Mouse (Mus musculus) neural tube, embryonic 11.5 days (tissue): ENCODE measurements around the gene Cass4. TPM values are rescaled to one million over a fixed set of nuclear protein-coding genes. Genes with fewer than 3 reads are reported as not detected.
A peak's percentile ranks its signal among the peaks of the same experiment; 100 is the strongest.

Source experiments
- ATAC-seq: fragments of 200-750 bp; cut with Nextera tagmentation; 2 replicates; pipeline ENCODE4 v1.8.0; 2017; ENCODE audit warnings: moderate number of reproducible peaks, mild to moderate bottlenecking, moderate TSS enrichment, moderate library complexity; ENCODE audit not compliant: insufficient read depth, low FRiP score, low TSS enrichment
- DNase-seq: peaks from one replicate; pipeline ENCODE4 v3.0.0-alpha.2; 2015; ENCODE audit warnings: low spot score
- H3K27ac ChIP-seq: fragments of 300-500 bp; sonication (generic); 2 replicates; pipeline ENCODE4 v1.5.1; 2014; ENCODE audit warnings: low read depth, mild to moderate bottlenecking, low read length
- H3K27me3 ChIP-seq: fragments of 300-500 bp; sonication (generic); 2 replicates; pipeline ENCODE4 v1.6.1; 2014; ENCODE audit warnings: mild to moderate bottlenecking, low read length, mixed read lengths; ENCODE audit not compliant: control insufficient read depth, insufficient read depth
- H3K36me3 ChIP-seq: fragments of 300-500 bp; sonication (generic); 2 replicates; pipeline ENCODE4 v1.6.1; 2014; ENCODE audit warnings: mild to moderate bottlenecking, low read length, moderate library complexity, mixed read lengths; ENCODE audit not compliant: control insufficient read depth, insufficient read depth
- H3K4me1 ChIP-seq: fragments of 300-500 bp; sonication (generic); 2 replicates; pipeline ENCODE4 v1.6.1; 2014; ENCODE audit warnings: low read length, mixed read lengths; ENCODE audit not compliant: control insufficient read depth, insufficient read depth
- H3K4me2 ChIP-seq: fragments of 300-500 bp; sonication (generic); 2 replicates; pipeline ENCODE4 v1.6.1; 2014; ENCODE audit warnings: low read depth, mild to moderate bottlenecking, moderate library complexity
- H3K4me3 ChIP-seq: fragments of 300-500 bp; sonication (generic); 2 replicates; pipeline ENCODE4 v1.5.1; 2014; ENCODE audit warnings: low read depth, low read length
- H3K9ac ChIP-seq: fragments of 300-500 bp; sonication (generic); 2 replicates; pipeline ENCODE4 v1.6.1; 2014; ENCODE audit warnings: mild to moderate bottlenecking, low read length
- H3K9me3 ChIP-seq: fragments of 300-500 bp; sonication (generic); 2 replicates; pipeline ENCODE4 v1.6.1; 2016; ENCODE audit warnings: low read length; ENCODE audit not compliant: control insufficient read depth
- WGBS: fragments of 180-500 bp; shearing (Covaris S2); extraction: QIAGEN DNeasy Blood & Tissue Kit; methylation state at CpG from one replicate; pipeline ENCODE4 v1.1.7; 2014; 5-methylcytosine and 5-hydroxymethylcytosine counted together
- polyA plus RNA-seq: library from polyadenylated mRNA; unstranded; fragments of >200 nt; fragmentation: Nextera tagmentation; extraction: Ambion mirVana; gene quantifications from 2 replicates; pipeline ENCODE4 v1.2.1, GENCODE M21; 2014

Cass4 gene
- polyA plus RNA-seq, 1 experiment from 2014 or later = 0.36 TPM

DNA sequence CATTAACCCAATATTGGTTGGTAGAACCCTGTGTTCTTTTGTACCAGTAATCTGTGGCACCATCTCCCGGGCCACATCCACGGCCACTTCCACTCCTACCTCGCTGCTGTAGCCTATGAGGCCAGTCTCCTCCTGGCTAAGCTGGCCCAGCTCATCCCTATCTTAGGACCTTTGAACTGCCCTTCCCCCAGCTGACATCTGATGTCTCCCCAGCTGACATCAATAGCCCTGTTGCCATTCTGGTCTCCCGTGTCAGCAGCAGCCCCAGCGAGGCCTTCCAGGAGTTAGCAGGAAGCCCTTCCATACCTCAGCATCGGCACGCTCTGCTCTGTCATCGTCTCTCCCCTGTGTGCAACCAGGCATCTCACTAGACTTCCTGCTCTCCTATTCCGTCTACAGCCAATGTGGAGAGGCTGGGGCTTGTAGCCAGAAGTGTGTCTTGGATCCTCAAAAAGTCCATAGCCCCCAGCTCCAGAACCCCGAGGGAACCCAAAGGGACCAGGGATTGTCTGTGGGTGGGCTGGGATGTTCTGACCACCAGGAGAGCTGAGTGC, 83.2 kb downstream of the Cass4 start:
- no peak overlapping the region for H3K4me2 ChIP-seq
- no peaks in the 10 kb centered on the region for H3K36me3 ChIP-seq
- 46% methylated on average over 10 of the region's 10 CpGs for WGBS
- no peak overlapping the region for H3K27ac ChIP-seq
- DNase-seq (no peak), ATAC-seq (no peak)
- no peaks in the 10 kb centered on the region for H3K9me3 ChIP-seq
- no peak overlapping the region for H3K9ac ChIP-seq
- H3K4me1 ChIP-seq = no peaks in the 10 kb centered on the region
- no peak overlapping the region for H3K4me3 ChIP-seq
- H3K27me3 ChIP-seq = no peaks in the 10 kb centered on the region

GRCm38 (mm10) chr2:172477350-172477749, 83.8 kb downstream of the Cass4 start:
- Histone ChIP-seq H3K9ac (no peak overlapping the region), H3K27ac (no peak overlapping the region), H3K4me3 (no peak overlapping the region), H3K27me3 (no peaks in the 10 kb centered on the region), H3K4me2 (no peak overlapping the region), H3K9me3 (no peaks in the 10 kb centered on the region), H3K4me1 (no peaks in the 10 kb centered on the region), H3K36me3 (no peaks in the 10 kb centered on the region)
- 53% methylated on average over 3 of the region's 3 CpGs for WGBS
- DNase-seq = no peak
- no peak for ATAC-seq

GRCm38 (mm10) chr2:172477860-172478259, 84.3 kb downstream of the Cass4 start:
- peak; percentile 58 for DNase-seq
- Histone ChIP-seq H3K27me3 (no peaks in the 10 kb centered on the region), H3K36me3 (no peaks in the 10 kb centered on the region), H3K27ac (no peak overlapping the region), H3K9me3 (no peaks in the 10 kb centered on the region), H3K4me1 (no peaks in the 10 kb centered on the region), H3K4me2 (no peak overlapping the region), H3K4me3 (no peak overlapping the region), H3K9ac (no peak overlapping the region)
- no peak for ATAC-seq
- WGBS = 3% methylated on average over 2 of the region's 2 CpGs

- 65% methylated on average over 7 of the region's 7 CpGs for WGBS
- no peak overlapping the region for H3K9ac ChIP-seq
- ATAC-seq = no peak
- H3K27me3 ChIP-seq = no peaks in the 10 kb centered on the region
- no peaks in the 10 kb centered on the region for H3K4me1 ChIP-seq
- no peak overlapping the region for H3K4me3 ChIP-seq
- no peaks in the 10 kb centered on the region for H3K9me3 ChIP-seq
- H3K27ac ChIP-seq = no peak overlapping the region
- no peak overlapping the region for H3K4me2 ChIP-seq
- H3K36me3 ChIP-seq = no peaks in the 10 kb centered on the region
- DNase-seq = no peak
Measured at GRCm38 (mm10) chr2:172480296-172480695, 86.7 kb downstream of the Cass4 start.

DNA sequence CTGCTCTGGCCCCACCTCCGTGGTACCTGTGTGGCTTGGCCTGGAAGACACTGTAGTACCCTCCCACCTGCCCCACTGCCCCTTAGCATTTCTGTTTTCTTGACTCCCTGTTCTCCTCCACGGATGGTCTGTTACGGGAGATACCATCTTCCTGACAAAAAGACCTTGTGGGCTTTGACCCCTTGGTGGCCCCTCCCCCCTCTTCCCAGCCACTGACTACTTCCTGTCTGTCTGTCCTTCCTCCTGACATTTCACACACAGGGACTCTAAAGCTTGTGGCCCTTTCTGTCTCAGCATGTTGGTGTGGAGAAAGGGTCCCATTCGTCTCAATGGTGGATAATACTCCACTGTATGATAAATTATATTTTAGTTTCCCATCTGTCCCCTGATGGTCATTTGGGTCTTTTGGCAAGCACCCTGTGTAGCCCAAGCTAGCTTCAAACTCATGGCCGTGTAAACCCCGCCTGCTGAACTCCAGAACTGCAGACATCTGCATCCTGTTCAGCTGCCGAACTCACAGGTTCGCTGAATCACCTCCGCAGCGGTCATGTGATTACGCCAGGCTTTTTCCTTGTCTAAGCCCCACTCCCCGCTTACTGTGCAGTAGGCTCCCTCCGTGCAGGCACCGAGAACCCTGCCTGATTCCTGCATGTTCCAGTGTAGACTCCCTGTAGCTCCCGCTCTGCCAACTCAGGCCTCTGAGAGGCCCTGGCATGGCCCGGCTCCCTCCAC, 88.2 kb downstream of the Cass4 start:
- no peak for ATAC-seq
- Histone ChIP-seq H3K4me3 (no peak overlapping the region), H3K27ac (no peak overlapping the region), H3K36me3 (no peaks in the 10 kb centered on the region), H3K27me3 (no peaks in the 10 kb centered on the region), H3K4me2 (no peak overlapping the region), H3K9ac (no peak overlapping the region), H3K4me1 (no peaks in the 10 kb centered on the region), H3K9me3 (no peaks in the 10 kb centered on the region)
- no peak for DNase-seq
- WGBS = 85% methylated on average over 16 of the region's 16 CpGs

Other genes starting within 250 kb of the Cass4 start
- gene Mc3r, start 145.3 kb upstream of the Cass4 start, polyA plus RNA-seq = not detected in 2 replicates
- 36.7 and 42.2 TPM in 2 replicates for gene Fam210b, start 48.2 kb upstream of the Cass4 start, polyA plus RNA-seq
- 154 and 156 TPM in 2 replicates for gene Aurka, start 23.3 kb upstream of the Cass4 start, polyA plus RNA-seq
- gene Cstf1, start 23.1 kb upstream of the Cass4 start, polyA plus RNA-seq = 45.6 and 46.2 TPM in 2 replicates
- 100 and 105 TPM in 2 replicates for gene Rtf2, start 46.8 kb downstream of the Cass4 start, polyA plus RNA-seq
- 0.66 and 0.97 TPM in 2 replicates for gene Gcnt7, start 64.8 kb downstream of the Cass4 start, polyA plus RNA-seq
- gene Fam209, start 78.7 kb downstream of the Cass4 start, polyA plus RNA-seq = not detected in 2 replicates
- gene Tfap2c, start 155.8 kb downstream of the Cass4 start, polyA plus RNA-seq = 0.76 and 1.3 TPM in 2 replicates